Mouse (Mus musculus) E14TG2a.4 (cell line): ENCODE data around the gene Ncoa5.

Experiments
- H3K27me3 ChIP-seq: 2 replicates; pipeline ENCODE4 v1.6.1; 2014; ENCODE audit warnings: low read length, control low read depth; ENCODE audit not compliant: insufficient read depth
- H3K36me3 ChIP-seq: 2 replicates; pipeline ENCODE4 v1.6.1; 2014; ENCODE audit warnings: low read length, control low read depth; ENCODE audit not compliant: insufficient read depth
- H3K4me1 ChIP-seq: replicated peaks from 2 replicates; pipeline ENCODE4 v1.6.1; 2014; ENCODE audit warnings: low read depth, low read length, control low read depth
- H3K4me3 ChIP-seq: replicated peaks from 2 replicates; pipeline ENCODE4 v1.5.1; 2014; ENCODE audit warnings: mild to moderate bottlenecking, low read length
- H3K9me3 ChIP-seq: 2 replicates; pipeline ENCODE4 v1.6.1; 2014; ENCODE audit warnings: low read length, control low read depth
- CTCF ChIP-seq: conservative IDR thresholded peaks from 2 replicates; pipeline ENCODE4 v1.5.1; 2014; ENCODE audit warnings: low read length
- NANOG ChIP-seq: IDR thresholded peaks from 2 replicates; pipeline ENCODE4 v1.6.1; 2014; ENCODE audit warnings: borderline replicate concordance, low read length, mixed read lengths
- POU5F1 ChIP-seq: IDR thresholded peaks from 2 replicates; pipeline ENCODE4 v1.6.1; 2014; ENCODE audit warnings: low read length, borderline replicate concordance

Ncoa5 gene

GRCm38 (mm10) chr2:165006813-165007212 is 27.9 kb downstream of the Ncoa5 start:
- no peak overlapping the region for H3K4me3 ChIP-seq
- peaks cover 100% of the 10 kb centered on the region for H3K36me3 ChIP-seq
- no peak for TF ChIP-seq POU5F1
- TF ChIP-seq CTCF: no peak
- no peak for TF ChIP-seq NANOG
- peaks cover 25% of the 10 kb centered on the region for H3K4me1 ChIP-seq
- H3K9me3 ChIP-seq: no peaks in the 10 kb centered on the region
- no peaks in the 10 kb centered on the region for H3K27me3 ChIP-seq

- TF ChIP-seq NANOG: no peak
- TF ChIP-seq CTCF: no peak
- TF ChIP-seq POU5F1: no peak
Measured at GRCm38 (mm10) chr2:165004237-165004636, 30.4 kb downstream of the Ncoa5 start.

GRCm38 (mm10) chr2:165003108-165003507 is 31.6 kb downstream of the Ncoa5 start:
- Histone ChIP-seq H3K27me3 (peaks cover 9% of the 10 kb centered on the region), H3K36me3 (peaks cover 100% of the 10 kb centered on the region), H3K4me3 (no peak overlapping the region), H3K4me1 (peaks cover 32% of the 10 kb centered on the region), H3K9me3 (no peaks in the 10 kb centered on the region)
- TF ChIP-seq NANOG (no peak), POU5F1 (no peak), CTCF (no peak)

More at GRCm38 (mm10) chr2:165004237-165004636, 30.4 kb downstream of the Ncoa5 start:
- H3K27me3 ChIP-seq: no peaks in the 10 kb centered on the region
- no peak overlapping the region for H3K4me3 ChIP-seq
- H3K36me3 ChIP-seq: peaks cover 100% of the 10 kb centered on the region
- peaks cover 28% of the 10 kb centered on the region for H3K4me1 ChIP-seq
- H3K9me3 ChIP-seq: no peaks in the 10 kb centered on the region

GRCm38 (mm10) chr2:165001958-165002357 is 32.7 kb downstream of the Ncoa5 start:
- Histone ChIP-seq H3K36me3 (peaks cover 88% of the 10 kb centered on the region), H3K4me1 (peaks cover 38% of the 10 kb centered on the region), H3K9me3 (no peaks in the 10 kb centered on the region), H3K4me3 (peak overlapping the region; percentile 49), H3K27me3 (peaks cover 20% of the 10 kb centered on the region)
- TF ChIP-seq CTCF: peak; percentile 19; the same call in 1 of the 2 replicates
- TF ChIP-seq POU5F1: no peak

GRCm38 (mm10) chr2:164997721-164998428 is 36.8 kb downstream of the Ncoa5 start:
- TF ChIP-seq NANOG (no peak), POU5F1 (no peak), CTCF (no peak)
- peak overlapping the region; percentile 78 for H3K4me3 ChIP-seq

GRCm38 (mm10) chr2:164996848-164997720 is 37.6 kb downstream of the Ncoa5 start:
- Histone ChIP-seq H3K4me1 (peaks cover 40% of the 10 kb centered on the region), H3K9me3 (no peaks in the 10 kb centered on the region), H3K36me3 (peaks cover 39% of the 10 kb centered on the region), H3K27me3 (peaks cover 54% of the 10 kb centered on the region), H3K4me3 (peak overlapping the region; percentile 78)
- no peak for TF ChIP-seq NANOG
- no peak for TF ChIP-seq CTCF

More at GRCm38 (mm10) chr2:164997721-164998428, 36.8 kb downstream of the Ncoa5 start:
- peaks cover 48% of the 10 kb centered on the region for H3K4me1 ChIP-seq
- no peaks in the 10 kb centered on the region for H3K9me3 ChIP-seq
- peaks cover 53% of the 10 kb centered on the region for H3K27me3 ChIP-seq
- H3K36me3 ChIP-seq: peaks cover 47% of the 10 kb centered on the region

GRCm38 (mm10) chr2:164995976-164996375 is 38.7 kb downstream of the Ncoa5 start:
- TF ChIP-seq NANOG: no peak
- no peak for TF ChIP-seq POU5F1
- TF ChIP-seq CTCF: no peak
- no peak overlapping the region for H3K4me3 ChIP-seq

GRCm38 (mm10) chr2:164994659-164995428 is 39.8 kb downstream of the Ncoa5 start:
- no peaks in the 10 kb centered on the region for H3K9me3 ChIP-seq
- H3K36me3 ChIP-seq: peaks cover 17% of the 10 kb centered on the region
- peaks cover 28% of the 10 kb centered on the region for H3K4me1 ChIP-seq
- no peak for TF ChIP-seq CTCF
- no peak for TF ChIP-seq NANOG
- no peak for TF ChIP-seq POU5F1
- no peak overlapping the region for H3K4me3 ChIP-seq
- H3K27me3 ChIP-seq: peaks cover 63% of the 10 kb centered on the region

More at GRCm38 (mm10) chr2:164995976-164996375, 38.7 kb downstream of the Ncoa5 start:
- Histone ChIP-seq H3K4me1 (peaks cover 29% of the 10 kb centered on the region), H3K27me3 (peaks cover 61% of the 10 kb centered on the region), H3K9me3 (no peaks in the 10 kb centered on the region), H3K36me3 (peaks cover 28% of the 10 kb centered on the region)
